Mouse (Mus musculus) CD8-positive naive resting alpha-beta T cell, adult 57 days (primary cell): ENCODE data around the gene Olfr547. TPM values are rescaled to one million over a fixed set of nuclear protein-coding genes. Genes with fewer than 3 reads are reported as not detected.

ENCODE experiments used
- total RNA-seq: library from RNA; stranded (reverse); gene quantifications from one replicate; pipeline ENCODE4 v1.2.4, GENCODE M21; 2023

Gene Olfr547
- not detected for total RNA-seq

DNA sequence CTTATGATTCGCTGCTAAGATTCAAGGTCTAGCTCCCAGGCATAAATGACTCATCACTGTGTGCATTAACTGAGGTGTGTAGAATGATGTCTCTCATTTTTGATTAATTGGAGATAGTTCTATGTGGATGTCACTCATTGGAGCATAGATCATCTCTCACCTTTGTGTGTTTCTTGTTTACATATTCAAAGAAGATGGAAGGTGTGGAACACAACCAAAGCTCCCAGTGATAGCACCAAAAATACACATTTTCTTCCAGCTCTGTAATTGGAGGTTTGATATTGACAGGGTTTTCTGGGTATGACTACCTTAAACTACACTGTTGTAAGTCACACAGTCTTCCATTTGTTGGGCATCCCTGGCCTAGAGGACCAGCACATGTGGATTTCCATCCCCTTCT is at the start of gene Olfr547:
Olfr547 (plus strand) TSS at position 301 of the 400 bp plus-strand sequence.

DNA sequence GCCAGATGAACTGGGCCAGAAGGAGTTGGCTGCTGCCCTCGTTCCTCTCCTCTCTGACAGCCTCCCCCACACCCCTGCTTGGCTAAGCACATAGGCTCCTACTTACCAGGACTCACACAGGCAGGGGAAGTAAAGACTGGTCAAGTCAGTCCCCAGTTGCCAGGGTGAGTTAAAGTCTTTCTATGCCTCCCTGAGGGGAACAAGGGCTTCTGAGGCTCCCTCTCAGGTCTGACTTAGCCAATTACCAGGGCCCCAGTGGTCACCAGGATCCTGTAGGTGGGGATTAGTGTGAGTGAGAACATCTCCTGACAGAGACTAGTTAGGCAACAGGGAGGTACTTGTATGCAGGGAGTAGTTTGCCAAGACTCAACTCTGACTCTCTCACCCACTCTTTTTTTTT is 46.4 kb upstream of the Olfr547 start, which contains the start of gene Olfr544:
Olfr544 (minus strand) TSS at position 153 of the 400 bp plus-strand sequence.

GRCm38 (mm10) chr7:102499473-102499872 is 35.1 kb upstream of the Olfr547 start, which contains the start of gene Olfr545:
Olfr545 (minus strand) TSS chr7:102499573.

GRCm38 (mm10) chr7:102540596-102540995 is 6.0 kb downstream of the Olfr547 start, which contains the start of gene Olfr548-ps1:
Olfr548-ps1 (plus strand) TSS chr7:102540896.

DNA sequence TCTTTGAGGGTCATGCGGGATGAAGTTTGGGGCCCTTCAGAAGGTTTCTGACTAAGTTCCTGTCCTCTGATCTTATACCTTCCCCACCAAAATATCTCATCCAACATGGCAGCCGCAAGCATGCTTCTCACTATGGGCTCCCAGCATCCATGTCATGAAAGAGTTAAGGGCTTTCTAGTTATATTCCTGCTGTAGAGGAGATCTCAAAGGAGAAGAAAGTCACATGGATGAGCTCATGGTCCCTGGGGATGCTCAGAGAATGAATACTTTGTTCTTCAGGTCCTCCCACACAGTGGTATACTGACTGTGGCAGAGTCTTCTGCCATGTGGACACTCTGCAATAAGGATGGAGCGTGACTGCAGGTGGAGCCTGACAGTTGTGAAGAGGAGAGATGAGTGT is 15.0 kb downstream of the Olfr547 start, which contains the start of gene Olfr549:
Olfr549 (plus strand) TSS at position 301 of the 400 bp plus-strand sequence.

DNA sequence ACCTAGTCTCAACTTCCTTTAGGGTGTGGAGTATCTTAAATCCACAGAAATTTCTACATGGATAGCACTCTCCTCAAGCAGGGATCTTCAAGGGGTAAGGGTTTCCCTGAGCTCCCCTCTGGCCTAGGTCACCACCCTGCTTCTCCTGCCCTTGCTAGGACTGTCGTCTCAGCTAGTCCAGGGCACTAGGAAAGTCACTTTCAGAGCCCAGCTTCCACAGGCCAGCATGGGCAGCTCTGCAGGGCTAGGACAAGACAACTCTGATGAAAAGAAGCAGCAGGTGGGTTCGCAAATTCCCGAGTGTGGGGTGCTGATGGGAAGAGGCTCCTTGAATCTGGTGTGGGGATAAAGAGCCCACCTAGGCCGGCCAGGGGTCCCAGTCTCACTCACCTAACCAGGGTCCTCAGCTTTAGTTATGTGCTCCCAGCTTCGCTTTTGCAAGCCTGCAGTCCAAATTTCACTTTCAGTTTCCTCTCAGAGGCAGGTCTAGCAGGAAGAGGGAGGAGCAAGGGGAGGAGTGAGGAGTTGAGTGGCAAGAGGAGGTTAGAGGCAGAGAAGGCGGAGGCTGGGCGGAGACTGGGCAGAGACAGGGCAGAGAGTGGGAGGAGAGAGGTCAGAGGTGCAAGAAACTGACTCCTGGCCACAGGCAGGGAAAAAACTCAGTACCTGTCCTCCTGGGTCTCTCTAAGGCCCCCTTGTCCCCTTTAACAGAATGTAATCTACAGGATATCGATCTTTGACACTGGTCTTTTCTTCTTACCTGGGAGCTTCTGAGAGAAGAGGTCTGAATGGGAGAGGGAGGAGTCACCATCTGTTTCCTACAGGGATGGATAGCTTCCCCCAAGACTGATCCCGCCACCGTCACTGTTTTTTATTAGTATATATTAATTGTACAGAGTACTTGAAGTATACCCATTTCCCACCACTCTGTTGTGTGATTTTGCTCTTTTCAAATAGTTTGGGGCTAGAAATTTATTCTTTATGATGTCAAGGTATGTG is 30.7 kb downstream of the Olfr547 start, which contains the start of gene Trim21:
Trim21 (minus strand) TSS at position 488 of the 999 bp plus-strand sequence.

DNA sequence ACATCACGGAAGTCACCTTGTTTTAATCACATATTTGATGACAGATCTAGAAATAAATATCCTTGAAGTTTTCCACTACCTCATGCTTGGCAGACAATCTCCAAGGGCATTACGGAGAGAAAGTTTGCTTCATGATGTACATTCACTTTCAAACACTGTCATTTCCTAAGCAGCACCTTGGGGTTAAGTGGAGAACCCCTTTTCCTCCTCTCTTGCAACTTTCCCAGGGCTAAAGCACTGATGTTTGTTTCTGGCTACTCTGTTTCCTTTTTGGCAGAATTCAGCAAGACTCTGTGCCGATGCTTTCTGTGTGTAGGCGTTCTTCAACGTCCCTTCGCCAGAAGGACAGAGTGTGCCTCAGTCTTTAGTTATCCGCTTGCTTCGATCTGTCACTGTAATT is 36.6 kb downstream of the Olfr547 start, which contains the start of gene Olfr550:
Olfr550 (plus strand) TSS at position 301 of the 400 bp plus-strand sequence.

Other genes starting within 250 kb of the Olfr547 start
- 34.5 TPM for gene Rrm1, start 93.1 kb upstream of the Olfr547 start, total RNA-seq
- not detected for gene Olfr543, start 53.1 kb upstream of the Olfr547 start, total RNA-seq
- not detected for gene Olfr544, start 46.4 kb upstream of the Olfr547 start, total RNA-seq
- not detected for gene Olfr545, start 35.2 kb upstream of the Olfr547 start, total RNA-seq
- not detected for gene Olfr548-ps1, start 6.1 kb downstream of the Olfr547 start, total RNA-seq
- not detected for gene Olfr549, start 15.1 kb downstream of the Olfr547 start, total RNA-seq
- 43.3 TPM for gene Trim21, start 30.7 kb downstream of the Olfr547 start, total RNA-seq
- gene Olfr550, start 36.7 kb downstream of the Olfr547 start, total RNA-seq = not detected
- not detected for gene Olfr551, start 57.1 kb downstream of the Olfr547 start, total RNA-seq
- gene Olfr552, start 63.0 kb downstream of the Olfr547 start, total RNA-seq = not detected
- gene Olfr553, start 83.5 kb downstream of the Olfr547 start, total RNA-seq = not detected
- not detected for gene Olfr554, start 103.7 kb downstream of the Olfr547 start, total RNA-seq
- gene Olfr555, start 124.1 kb downstream of the Olfr547 start, total RNA-seq = not detected
- gene Olfr556, start 130.2 kb downstream of the Olfr547 start, total RNA-seq = not detected
- gene Trim68, start 152.6 kb downstream of the Olfr547 start, total RNA-seq = 14.1 TPM
- not detected for gene Olfr557, start 161.2 kb downstream of the Olfr547 start, total RNA-seq
- not detected for gene Olfr558, start 167.5 kb downstream of the Olfr547 start, total RNA-seq
- not detected for gene Olfr33, start 184.3 kb downstream of the Olfr547 start, total RNA-seq
- gene Olfr559, start 192.7 kb downstream of the Olfr547 start, total RNA-seq = not detected
- gene Olfr560, start 224.6 kb downstream of the Olfr547 start, total RNA-seq = not detected
- gene Olfr78, start 224.7 kb downstream of the Olfr547 start, total RNA-seq = not detected
- not detected for gene Olfr561, start 236.5 kb downstream of the Olfr547 start, total RNA-seq